Mouse (Mus musculus) kidney, postnatal 0 days (tissue): ENCODE data around the gene Sept8. TPM values are rescaled to one million over a fixed set of nuclear protein-coding genes. Genes with fewer than 3 reads are reported as not detected.

ENCODE experiments used
- ATAC-seq: fragments of 200-750 bp; cut with Nextera tagmentation; replicated peaks from 2 replicates; pipeline ENCODE4 v1.8.0; 2017; ENCODE audit warnings: low read depth, moderate number of reproducible peaks, moderate TSS enrichment, moderate library complexity; ENCODE audit not compliant: low FRiP score
- DNase-seq: peaks from one replicate; pipeline ENCODE4 v3.0.0-alpha.2; 2016; ENCODE audit warnings: low spot score
- H3K27ac ChIP-seq: fragments of 300-500 bp; sonication (generic); 2 replicates; pipeline ENCODE4 v1.5.1; 2014; ENCODE audit warnings: mild to moderate bottlenecking
- H3K27me3 ChIP-seq: fragments of 300-500 bp; sonication (generic); 2 replicates; pipeline ENCODE4 v1.6.1; 2014; ENCODE audit warnings: low read length, mixed read lengths; ENCODE audit not compliant: insufficient read depth
- H3K36me3 ChIP-seq: fragments of 300-500 bp; sonication (generic); 2 replicates; pipeline ENCODE4 v1.6.1; 2014; ENCODE audit warnings: low read length, mixed read lengths; ENCODE audit not compliant: insufficient read depth
- H3K4me1 ChIP-seq: fragments of 300-500 bp; sonication (generic); replicated peaks from 2 replicates; pipeline ENCODE4 v1.6.1; 2014; ENCODE audit warnings: antibody characterized with exemption, low read length, mixed read lengths; ENCODE audit not compliant: insufficient read depth
- H3K4me2 ChIP-seq: fragments of 300-500 bp; sonication (generic); 2 replicates; pipeline ENCODE4 v1.6.1; 2014; ENCODE audit warnings: mild to moderate bottlenecking, low read length, moderate library complexity, mixed read lengths
- H3K4me3 ChIP-seq: fragments of 300-500 bp; sonication (generic); replicated peaks from 2 replicates; pipeline ENCODE4 v1.5.1; 2014; ENCODE audit warnings: low read depth, low read length
- H3K9ac ChIP-seq: fragments of 300-500 bp; sonication (generic); 2 replicates; pipeline ENCODE4 v1.6.1; 2014; ENCODE audit warnings: low read depth, low read length
- H3K9me3 ChIP-seq: fragments of 300-500 bp; sonication (generic); replicated peaks from 2 replicates; pipeline ENCODE4 v1.6.1; 2016; ENCODE audit warnings: low read length, inconsistent platforms, mixed read lengths
- CTCF ChIP-seq: IDR thresholded peaks from 2 replicates; pipeline ENCODE4 v1.5.1; 2016; ENCODE audit warnings: antibody characterized with exemption, low read depth, mild to moderate bottlenecking, moderate library complexity
- WGBS: fragments of 180-500 bp; shearing (Covaris S2); extraction: QIAGEN DNeasy Blood & Tissue Kit; methylation state at CpG from one replicate; pipeline ENCODE4 v1.1.7; 2014; 5-methylcytosine and 5-hydroxymethylcytosine counted together
- polyA plus RNA-seq: library from polyadenylated mRNA; unstranded; fragments of >200 nt; fragmentation: Nextera tagmentation; extraction: Ambion mirVana; gene quantifications from 2 replicates; pipeline ENCODE4 v1.2.1, GENCODE M21; 2015

Sept8 gene
- polyA plus RNA-seq, 1 experiment from 2014 or later = 13.1 TPM

- Histone ChIP-seq H3K4me3 (no peak overlapping the region), H3K4me2 (no peak overlapping the region), H3K9ac (no peak overlapping the region), H3K27me3 (no peaks in the 10 kb centered on the region), H3K36me3 (peaks cover 13% of the 10 kb centered on the region; the same call in 1 of the 2 replicates), H3K27ac (no peak overlapping the region), H3K4me1 (0 out of 2 replicates have a peak, but pooled peaks cover 6% of the 10 kb centered on the region), H3K9me3 (no peaks in the 10 kb centered on the region)
- no peak for TF ChIP-seq CTCF
- ATAC-seq (no peak), DNase-seq (no peak)
- WGBS = 81% methylated on average over 9 of the region's 9 CpGs
These were observed 10.9 kb downstream of the Sept8 start for GRCm38 (mm10) chr11:53530001-53530400.

GRCm38 (mm10) chr11:53531578-53532230, 12.6 kb downstream of the Sept8 start:
- H3K9me3 ChIP-seq = no peaks in the 10 kb centered on the region
- H3K9ac ChIP-seq = no peak overlapping the region
- WGBS = 87% methylated on average over 10 of the region's 10 CpGs
- ATAC-seq (no peak), DNase-seq (no peak)
- peaks cover 24% of the 10 kb centered on the region for H3K36me3 ChIP-seq
- no peak for TF ChIP-seq CTCF
- H3K4me1 ChIP-seq = no peaks in the 10 kb centered on the region
- H3K27ac ChIP-seq = no peak overlapping the region
- H3K27me3 ChIP-seq = no peaks in the 10 kb centered on the region
- H3K4me3 ChIP-seq = no peak overlapping the region
- no peak overlapping the region for H3K4me2 ChIP-seq

GRCm38 (mm10) chr11:53532231-53532620, 13.2 kb downstream of the Sept8 start:
- no peaks in the 10 kb centered on the region for H3K4me1 ChIP-seq
- H3K4me2 ChIP-seq = no peak overlapping the region
- no peak overlapping the region for H3K9ac ChIP-seq
- H3K36me3 ChIP-seq = peaks cover 24% of the 10 kb centered on the region
- WGBS = 85% methylated on average over 1 of the region's 1 CpGs
- no peak overlapping the region for H3K4me3 ChIP-seq
- DNase-seq (no peak), ATAC-seq (no peak)
- H3K27me3 ChIP-seq = no peaks in the 10 kb centered on the region
- H3K9me3 ChIP-seq = no peaks in the 10 kb centered on the region
- no peak overlapping the region for H3K27ac ChIP-seq
- TF ChIP-seq CTCF = 0 out of 2 replicates have a peak, but pooled peaks have one; percentile 11

DNA sequence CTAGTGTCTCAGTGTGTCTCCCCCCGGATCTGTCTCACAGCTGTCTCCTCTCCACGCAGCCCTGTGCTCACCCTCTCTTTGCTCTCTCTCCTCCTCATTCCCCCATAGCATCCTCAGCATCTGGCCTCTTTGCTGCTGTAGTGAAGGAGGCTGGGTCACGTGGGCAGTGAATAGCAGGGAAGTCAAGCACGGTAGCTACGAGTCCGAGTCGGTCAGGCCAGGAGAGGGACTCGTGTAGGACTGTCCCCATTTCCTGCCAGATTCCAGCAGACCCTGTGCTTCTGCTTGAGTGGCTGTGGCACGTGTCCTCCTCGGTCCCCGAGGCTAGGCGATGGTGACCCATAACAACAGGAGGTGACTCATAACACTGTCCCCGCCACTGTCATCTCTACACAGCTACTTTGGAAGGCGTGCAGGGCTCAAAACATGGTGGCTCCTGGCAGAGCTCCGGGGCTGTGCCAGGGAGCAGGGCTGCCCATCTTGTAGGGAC, 20.0 kb downstream of the Sept8 start:
- H3K36me3 ChIP-seq = peaks cover 35% of the 10 kb centered on the region
- 43% methylated on average over 15 of the region's 15 CpGs for WGBS
- DNase-seq = peak; percentile 16
- H3K27me3 ChIP-seq = no peaks in the 10 kb centered on the region
- H3K9me3 ChIP-seq = no peaks in the 10 kb centered on the region
- no peaks in the 10 kb centered on the region for H3K4me1 ChIP-seq
- no peak overlapping the region for H3K27ac ChIP-seq
- peak; percentile 68; the same call in 1 of the 2 replicates for ATAC-seq
- no peak overlapping the region for H3K4me3 ChIP-seq
- TF ChIP-seq CTCF = no peak
- no peak overlapping the region for H3K9ac ChIP-seq
- H3K4me2 ChIP-seq = no peak overlapping the region

- no peaks in the 10 kb centered on the region for H3K9me3 ChIP-seq
- no peak overlapping the region for H3K4me3 ChIP-seq
- no peak overlapping the region for H3K4me2 ChIP-seq
- peaks cover 22% of the 10 kb centered on the region for H3K36me3 ChIP-seq
- no peaks in the 10 kb centered on the region for H3K27me3 ChIP-seq
- DNase-seq = no peak
- WGBS = 89% methylated on average over 3 of the region's 3 CpGs
- no peak for ATAC-seq
- H3K27ac ChIP-seq = no peak overlapping the region
- no peak for TF ChIP-seq CTCF
- H3K9ac ChIP-seq = no peak overlapping the region
- H3K4me1 ChIP-seq = no peaks in the 10 kb centered on the region
These were observed 21.3 kb downstream of the Sept8 start for GRCm38 (mm10) chr11:53540394-53540793.

DNA sequence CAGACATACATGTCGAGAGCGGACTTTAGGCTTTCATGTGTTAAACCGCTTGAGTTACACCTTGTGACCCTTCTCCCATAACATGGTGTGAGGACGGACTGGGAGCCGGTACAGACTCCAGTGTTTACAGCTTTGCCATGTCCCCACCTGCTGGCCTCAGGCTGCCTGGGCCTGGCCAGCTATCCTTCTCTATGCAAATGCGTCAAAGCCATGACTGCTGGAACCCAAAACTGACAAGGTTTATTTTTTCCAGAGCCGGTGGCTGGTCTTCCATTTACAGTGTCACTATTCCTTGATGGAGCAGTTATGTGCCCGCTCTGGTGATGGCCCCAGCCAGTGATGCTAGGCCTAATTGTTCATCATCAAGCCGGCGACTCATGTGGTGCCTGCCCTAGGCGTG, 22.2 kb downstream of the Sept8 start:
- Histone ChIP-seq H3K36me3 (peaks cover 17% of the 10 kb centered on the region), H3K9ac (no peak overlapping the region), H3K9me3 (no peaks in the 10 kb centered on the region), H3K27me3 (no peaks in the 10 kb centered on the region), H3K4me2 (no peak overlapping the region), H3K4me3 (no peak overlapping the region), H3K27ac (no peak overlapping the region), H3K4me1 (no peaks in the 10 kb centered on the region)
- ATAC-seq (no peak), DNase-seq (no peak)
- WGBS = 80% methylated on average over 11 of the region's 11 CpGs
- TF ChIP-seq CTCF = peak; percentile 7; the same call in 1 of the 2 replicates
